Mouse (Mus musculus) heart, postnatal 14 days (tissue): ENCODE measurements around the gene Gm7735. TPM values are rescaled to one million over a fixed set of nuclear protein-coding genes. Genes with fewer than 3 reads are reported as not detected.
"Not testable (repeated sequence)": the region's sequence is repeated elsewhere in the genome, so short reads cannot be mapped to it uniquely, and the experiment has no call there.

Experiments used
- DNase-seq, 2 experiments: peaks; one replicate each; pipeline ENCODE4 v3.0.0; 2021 to 2022
- intact Hi-C: fragments of 180-260 bp; cut with DNase I; formaldehyde crosslinking; loops from one replicate; pipeline ENCODE4 v1.15.1; 2025
- long read RNA-seq, 2 experiments: library from polyadenylated mRNA; stranded (forward); transcript quantifications; one replicate each; pipeline ENCODE4 v2.0.0; 2021
- total RNA-seq, 2 experiments: library from RNA; stranded (reverse); gene quantifications; 2 replicates each; pipeline ENCODE4 v1.2.3; 2021

The Gm7735 gene
- total RNA-seq: not detected
- long read RNA-seq, experiment 1: 0 reads
- long read RNA-seq, experiment 2: 0 reads

DNA sequence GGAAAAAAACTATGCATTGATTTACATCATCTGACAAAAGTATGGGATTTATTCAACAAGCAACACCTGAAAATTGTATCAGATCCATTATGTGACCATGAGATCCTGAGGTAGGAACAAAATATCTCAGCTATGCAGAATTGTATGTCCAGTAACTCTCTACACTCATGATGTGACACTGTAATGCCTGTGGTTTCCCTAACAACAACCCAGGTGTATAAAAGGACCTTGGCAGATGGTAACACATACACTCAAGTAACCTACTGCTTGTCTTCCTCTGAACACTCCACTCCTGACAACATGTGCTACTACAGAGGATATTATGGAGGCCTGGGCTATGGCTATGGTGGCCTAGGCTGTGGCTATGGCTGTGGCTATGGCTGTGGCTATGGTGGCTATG, at the start of gene Gm7735:
Gene Gm7735 (plus strand): TSS at position 301 of the 400 bp plus-strand sequence.
- intact Hi-C loops: not testable (repeated sequence)

DNA sequence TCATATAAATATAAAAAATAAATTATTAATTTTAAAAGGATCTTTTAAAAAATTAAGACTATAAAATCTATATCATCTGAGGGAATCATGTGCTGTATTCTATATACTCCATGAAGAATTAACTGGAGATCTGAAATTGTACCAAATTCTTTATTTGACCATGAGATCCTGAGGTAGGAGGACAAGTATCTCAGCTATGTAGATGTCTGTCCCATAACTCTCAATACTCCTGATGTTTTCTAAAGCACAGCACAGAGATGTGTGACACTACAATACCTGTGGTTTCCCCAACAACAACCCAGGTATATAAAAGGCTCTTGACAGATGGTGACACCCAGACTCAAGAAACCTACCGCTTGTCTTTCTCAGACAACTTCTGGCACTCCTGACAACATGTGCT, 28.7 kb upstream of the Gm7735 start, which contains the start of gene Gm6358:
Gene Gm6358 (plus strand): TSS at position 301 of the 400 bp plus-strand sequence.
- no peak for DNase-seq
- intact Hi-C loops: no loop called here

More for the DNA sequence above, at the start of gene Gm7735:
- not testable (repeated sequence) for DNase-seq

GRCm38 (mm10) chr16:89150786-89151185, 18.5 kb upstream of the Gm7735 start, which contains the start of gene Gm10061:
Gm10061 (plus strand) TSS chr16:89151086.
- no peak for DNase-seq
- intact Hi-C loops: no loop called here

GRCm38 (mm10) chr16:89157652-89158051, 11.6 kb upstream of the Gm7735 start, which contains the start of gene Gm9789:
Gm9789 (plus strand) TSS chr16:89157952.
- intact Hi-C loops: no loop called here
- no peak for DNase-seq

- no peak for DNase-seq
- intact Hi-C loops: no loop called here
Measured at GRCm38 (mm10) chr16:89174435-89174834, 5.1 kb downstream of the Gm7735 start, which contains the start of gene 1110057P08Rik. 1110057P08Rik (plus strand) TSS chr16:89174735.

DNA sequence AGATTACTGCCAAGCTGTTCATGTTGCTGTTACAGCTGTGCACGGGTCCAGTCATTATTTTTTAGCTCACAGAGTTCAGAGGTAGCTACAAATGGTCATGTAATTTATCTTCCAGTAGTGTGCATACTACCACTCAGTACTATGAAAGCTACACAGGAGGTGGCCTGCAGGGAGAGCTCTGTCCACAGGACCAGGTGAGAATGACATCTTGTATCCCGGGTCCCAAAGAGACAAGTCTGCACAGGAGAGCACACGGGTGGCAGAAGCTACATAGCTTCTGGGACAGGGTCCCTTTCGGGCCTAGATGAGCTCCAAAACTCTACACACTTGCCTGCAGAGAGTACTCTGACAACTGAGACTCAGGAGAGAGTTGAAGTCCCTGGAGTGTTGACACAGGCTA, 19.3 kb downstream of the Gm7735 start:
- no peak for DNase-seq
- intact Hi-C loops: no loop called here

GRCm38 (mm10) chr16:89205561-89205960, 36.3 kb downstream of the Gm7735 start, which contains the start of gene Krtap20-2:
Krtap20-2 (plus strand) TSS chr16:89205861.
- intact Hi-C loops: no loop called here
- no peak for DNase-seq

Other genes starting within 250 kb of the Gm7735 start
- gene Krtap19-9b, start 237.2 kb upstream of the Gm7735 start, total RNA-seq: not detected
- not detected for gene Krtap16-3, start 206.6 kb upstream of the Gm7735 start, total RNA-seq
- gene Krtap22-2, start 158.7 kb upstream of the Gm7735 start, total RNA-seq: not detected
- gene Gm10229, start 154.2 kb upstream of the Gm7735 start, total RNA-seq: not detected
- gene Krtap6-1, start 137.8 kb upstream of the Gm7735 start, total RNA-seq: not detected
- not detected for gene Gm10228, start 128.0 kb upstream of the Gm7735 start, total RNA-seq
- gene Krtap6-5, start 121.6 kb upstream of the Gm7735 start, total RNA-seq: not detected
- gene 1110025L11Rik, start 105.5 kb upstream of the Gm7735 start, total RNA-seq: not detected
- not detected for gene Krtap6-3, start 85.5 kb upstream of the Gm7735 start, total RNA-seq
- gene Gm6358, start 28.6 kb upstream of the Gm7735 start, total RNA-seq: not detected
- gene Gm10061, start 18.4 kb upstream of the Gm7735 start, total RNA-seq: not detected
- not detected for gene Gm9789, start 11.5 kb upstream of the Gm7735 start, total RNA-seq
- not detected for gene 1110057P08Rik, start 5.2 kb downstream of the Gm7735 start, total RNA-seq
- not detected for gene Krtap20-2, start 36.4 kb downstream of the Gm7735 start, total RNA-seq
- gene Krtap21-1, start 234.4 kb downstream of the Gm7735 start, total RNA-seq: not detected